Mouse (Mus musculus): ENCODE data around the gene Padi3. TPM values are rescaled to one million over a fixed set of nuclear protein-coding genes. Genes with fewer than 3 reads are reported as not detected.
A peak's percentile ranks its signal among the peaks of the same experiment; 100 is the strongest.

Padi3 gene
- polyA plus RNA-seq, 1 experiment: 0.05 TPM

DNA sequence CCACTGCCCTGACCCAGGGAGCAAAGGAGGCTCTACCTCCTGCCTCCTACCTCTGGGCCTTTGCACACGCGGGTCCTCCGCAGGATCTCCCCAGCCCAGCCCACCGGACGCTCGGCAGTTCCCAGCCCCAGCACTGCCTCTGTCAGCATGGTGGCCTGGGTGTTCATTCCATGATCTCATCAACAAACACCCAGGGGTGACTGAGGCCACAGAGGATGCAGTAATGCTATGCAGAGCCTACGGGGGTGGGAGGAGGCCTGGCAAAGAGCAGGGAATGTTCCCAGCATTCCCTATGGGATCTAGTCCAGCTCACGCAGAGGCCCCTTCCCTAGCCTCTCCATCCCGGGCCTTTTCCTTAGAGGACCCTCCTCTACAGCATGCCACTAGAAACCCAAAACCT is 15.8 kb downstream of the Padi3 start:
- TF ChIP-seq POLR2A (IDR thresholded peaks at IDR 0.05; ENCODE audit: borderline replicate concordance, extremely low read depth, insufficient read depth, insufficient read length, poor library complexity, severe bottlenecking) (no peak), CTCF (IDR thresholded peaks at IDR 0.05; ENCODE audit: borderline replicate concordance, extremely low read depth, insufficient read depth, insufficient read length) (no peak)
- no peak for DNase-seq (ENCODE audit: low read depth)

DNA sequence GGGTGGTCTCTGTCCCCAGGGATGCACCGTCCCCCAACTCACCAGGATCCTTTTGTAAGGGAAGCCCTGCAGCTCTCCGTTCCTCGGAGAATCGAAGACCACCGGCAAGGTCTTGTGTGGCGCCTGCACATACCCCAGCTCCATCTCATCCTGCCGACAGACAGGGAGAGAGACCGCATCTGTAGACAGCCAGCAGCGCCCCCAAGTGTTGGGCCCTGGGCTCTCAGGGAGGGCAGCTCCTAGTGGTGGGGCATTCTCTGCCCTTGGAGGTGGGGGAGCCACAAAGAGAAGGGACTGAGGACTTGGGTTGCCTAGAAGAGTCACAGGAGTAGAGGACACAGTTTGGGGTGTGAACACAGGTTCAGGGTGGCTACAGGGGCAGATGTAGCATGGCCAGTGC is 16.7 kb downstream of the Padi3 start:
- DNase-seq (ENCODE audit: low read depth): no peak
- no peak for TF ChIP-seq POLR2A (IDR thresholded peaks at IDR 0.05; ENCODE audit: borderline replicate concordance, extremely low read depth, insufficient read depth, insufficient read length, poor library complexity, severe bottlenecking)
- no peak for TF ChIP-seq CTCF (IDR thresholded peaks at IDR 0.05; ENCODE audit: borderline replicate concordance, extremely low read depth, insufficient read depth, insufficient read length)

DNA sequence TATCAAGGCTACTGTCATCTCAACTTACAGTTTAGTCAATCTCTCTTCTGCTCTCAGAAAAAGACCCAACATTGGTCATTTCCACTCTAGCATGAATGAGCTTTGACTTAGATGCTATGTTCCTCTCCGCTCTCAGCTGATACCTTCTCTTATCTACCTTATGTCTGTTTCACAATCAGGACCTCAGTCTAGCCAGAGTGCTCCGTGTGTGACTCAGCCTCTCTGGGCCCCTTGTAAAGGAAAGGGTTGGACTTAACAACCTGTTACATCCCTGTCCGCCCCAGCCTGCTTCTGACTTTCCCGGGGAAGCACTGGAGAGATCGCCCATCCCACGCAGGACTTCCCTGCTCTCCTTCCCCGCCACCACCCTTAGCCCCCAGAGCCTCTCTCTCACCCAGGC is 17.9 kb downstream of the Padi3 start:
- no peak for DNase-seq (ENCODE audit: low read depth)
- TF ChIP-seq POLR2A (IDR thresholded peaks at IDR 0.05; ENCODE audit: borderline replicate concordance, extremely low read depth, insufficient read depth, insufficient read length, poor library complexity, severe bottlenecking) (no peak), CTCF (IDR thresholded peaks at IDR 0.05; ENCODE audit: borderline replicate concordance, extremely low read depth, insufficient read depth, insufficient read length) (no peak)

DNA sequence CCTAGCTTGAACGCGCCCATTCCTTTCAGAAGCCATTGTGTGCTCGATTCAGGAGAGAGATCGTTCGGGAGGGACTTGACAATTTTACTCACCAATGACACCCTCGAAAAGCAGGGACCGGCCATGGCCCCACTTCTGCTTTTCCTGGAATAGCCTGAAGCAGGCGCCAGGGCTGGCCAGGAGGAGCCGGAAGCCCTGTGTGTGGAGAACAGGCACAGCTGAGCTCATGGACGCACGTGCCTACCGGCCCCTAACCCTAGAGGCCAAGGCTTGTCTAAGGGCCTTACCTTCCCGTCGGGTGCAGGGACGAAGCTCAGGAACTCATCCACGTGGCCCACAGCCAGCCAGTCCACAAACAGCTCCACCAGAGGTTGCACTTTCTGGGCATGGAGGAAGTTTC is 19.4 kb downstream of the Padi3 start:
- TF ChIP-seq CTCF (IDR thresholded peaks at IDR 0.05; ENCODE audit: borderline replicate concordance, extremely low read depth, insufficient read depth, insufficient read length): no peak
- no peak for DNase-seq (ENCODE audit: low read depth)

DNA sequence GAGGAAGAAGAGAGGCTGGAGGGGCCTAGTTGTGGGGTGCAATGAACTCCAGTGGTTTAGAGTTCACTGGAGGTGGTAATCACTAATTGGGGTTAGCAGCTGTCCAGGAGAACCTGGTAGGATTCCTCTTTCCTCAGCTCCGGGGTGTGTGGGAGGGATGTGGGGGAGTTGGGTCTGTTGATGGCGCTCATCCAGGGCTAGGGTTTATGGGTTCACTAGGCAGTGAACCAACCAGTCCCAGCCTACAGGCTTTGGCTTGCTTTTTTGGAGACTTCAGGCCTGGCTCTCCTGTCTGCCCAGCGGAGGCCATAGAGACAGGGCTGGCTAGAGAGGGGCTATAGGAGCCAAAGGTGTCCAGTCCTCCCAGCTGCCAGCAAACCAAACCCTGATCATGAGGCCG is 20.5 kb downstream of the Padi3 start:
- TF ChIP-seq POLR2A (IDR thresholded peaks at IDR 0.05; ENCODE audit: borderline replicate concordance, extremely low read depth, insufficient read depth, insufficient read length, poor library complexity, severe bottlenecking) (no peak), CTCF (IDR thresholded peaks at IDR 0.05; ENCODE audit: borderline replicate concordance, extremely low read depth, insufficient read depth, insufficient read length) (no peak)
- no peak for DNase-seq (ENCODE audit: low read depth)

DNA sequence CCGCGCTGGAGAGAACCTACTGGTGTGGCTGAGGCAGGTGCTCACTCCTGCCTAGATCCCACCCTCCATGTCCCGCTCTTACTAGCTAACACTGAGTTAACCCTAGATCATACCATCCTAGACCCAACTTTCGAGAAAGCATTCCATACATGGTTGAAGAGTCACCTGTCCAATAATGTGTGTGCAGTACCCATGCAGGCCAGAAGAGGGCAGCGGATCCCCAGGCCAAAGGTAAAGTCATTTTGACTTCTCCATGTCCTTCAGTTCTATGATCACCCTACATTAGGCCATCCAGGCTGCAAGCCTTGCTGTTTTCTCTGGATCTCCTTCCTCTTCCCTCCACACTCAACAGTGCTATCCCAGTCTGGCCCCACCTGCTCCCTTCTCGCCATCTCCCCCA is 21.5 kb downstream of the Padi3 start:
- TF ChIP-seq CTCF (IDR thresholded peaks at IDR 0.05; ENCODE audit: borderline replicate concordance, extremely low read depth, insufficient read depth, insufficient read length) (peak; percentile 85; the same call in 1 of the 2 replicates), POLR2A (IDR thresholded peaks at IDR 0.05; ENCODE audit: borderline replicate concordance, extremely low read depth, insufficient read depth, insufficient read length, poor library complexity, severe bottlenecking) (no peak)
- DNase-seq (ENCODE audit: low read depth): peak; percentile 58

DNA sequence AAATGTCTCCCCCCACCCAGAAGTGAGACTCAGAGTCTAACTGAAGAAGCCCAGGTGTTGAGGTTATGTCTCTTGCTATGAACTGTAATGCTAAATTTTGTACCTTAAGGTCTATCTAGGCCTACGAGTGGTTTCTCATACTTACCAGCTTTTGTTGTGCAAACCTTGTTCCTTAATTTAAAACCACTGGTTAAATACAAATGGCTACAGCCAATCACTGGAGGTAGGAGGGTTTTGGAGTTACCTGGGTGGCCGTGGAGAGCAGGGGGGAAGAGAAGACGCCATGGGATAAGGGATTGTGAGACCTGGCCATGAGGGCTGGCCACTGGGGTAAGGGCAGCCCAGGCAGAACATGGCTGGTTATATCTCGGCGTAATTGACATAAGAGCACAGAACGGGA is 22.2 kb downstream of the Padi3 start:
- TF ChIP-seq POLR2A (IDR thresholded peaks at IDR 0.05; ENCODE audit: borderline replicate concordance, extremely low read depth, insufficient read depth, insufficient read length, poor library complexity, severe bottlenecking) (no peak), CTCF (IDR thresholded peaks at IDR 0.05; ENCODE audit: borderline replicate concordance, extremely low read depth, insufficient read depth, insufficient read length) (no peak)
- no peak for DNase-seq (ENCODE audit: low read depth)

DNA sequence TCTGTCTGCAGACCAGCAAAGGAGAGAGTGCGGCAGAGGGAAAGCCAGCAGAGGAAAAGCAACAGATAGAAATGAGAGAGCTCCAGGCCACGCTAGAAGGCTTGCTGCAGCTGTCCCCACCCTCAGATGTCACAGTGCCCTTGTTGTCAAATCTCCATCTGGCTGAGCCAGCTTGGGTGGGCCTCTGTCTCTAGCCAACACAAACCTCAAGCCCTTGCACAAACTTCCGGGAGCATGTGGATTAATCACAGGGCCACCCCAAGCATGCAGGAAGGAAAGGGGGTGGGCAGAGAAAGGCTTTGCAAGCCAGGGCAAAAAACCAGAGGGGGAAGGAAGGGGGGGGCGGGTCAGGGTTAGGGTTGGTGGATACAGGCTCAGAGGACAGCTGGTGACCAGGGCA is 23.0 kb downstream of the Padi3 start:
- DNase-seq (ENCODE audit: low read depth): no peak

DNA sequence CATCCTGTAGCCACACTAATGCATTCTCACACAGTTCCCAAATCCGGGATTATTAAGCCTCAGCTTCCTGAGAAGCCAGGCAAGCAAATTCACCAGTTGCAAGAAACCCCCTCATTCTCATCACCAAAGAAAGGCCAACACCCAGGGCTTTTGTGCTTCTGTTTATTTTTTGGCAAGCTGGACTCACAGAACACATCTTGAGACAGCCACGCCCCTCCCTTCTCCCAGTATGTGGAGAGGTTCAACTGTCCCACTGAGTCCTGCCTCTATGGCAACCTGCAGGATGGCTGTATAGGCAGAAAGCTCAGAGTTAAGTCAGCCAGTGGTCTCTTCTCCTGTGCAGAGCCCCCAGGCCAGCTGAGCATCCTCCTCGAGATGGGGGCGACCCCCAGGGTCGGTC is 25.2 kb downstream of the Padi3 start:
- TF ChIP-seq POLR2A (IDR thresholded peaks at IDR 0.05; ENCODE audit: borderline replicate concordance, extremely low read depth, insufficient read depth, insufficient read length, poor library complexity, severe bottlenecking): no peak
- no peak for TF ChIP-seq CTCF (IDR thresholded peaks at IDR 0.05; ENCODE audit: borderline replicate concordance, extremely low read depth, insufficient read depth, insufficient read length)

More for the DNA sequence above, 23.0 kb downstream of the Padi3 start:
- TF ChIP-seq POLR2A (IDR thresholded peaks at IDR 0.05; ENCODE audit: borderline replicate concordance, extremely low read depth, insufficient read depth, insufficient read length, poor library complexity, severe bottlenecking): no peak
- TF ChIP-seq CTCF (IDR thresholded peaks at IDR 0.05; ENCODE audit: borderline replicate concordance, extremely low read depth, insufficient read depth, insufficient read length): no peak

DNA sequence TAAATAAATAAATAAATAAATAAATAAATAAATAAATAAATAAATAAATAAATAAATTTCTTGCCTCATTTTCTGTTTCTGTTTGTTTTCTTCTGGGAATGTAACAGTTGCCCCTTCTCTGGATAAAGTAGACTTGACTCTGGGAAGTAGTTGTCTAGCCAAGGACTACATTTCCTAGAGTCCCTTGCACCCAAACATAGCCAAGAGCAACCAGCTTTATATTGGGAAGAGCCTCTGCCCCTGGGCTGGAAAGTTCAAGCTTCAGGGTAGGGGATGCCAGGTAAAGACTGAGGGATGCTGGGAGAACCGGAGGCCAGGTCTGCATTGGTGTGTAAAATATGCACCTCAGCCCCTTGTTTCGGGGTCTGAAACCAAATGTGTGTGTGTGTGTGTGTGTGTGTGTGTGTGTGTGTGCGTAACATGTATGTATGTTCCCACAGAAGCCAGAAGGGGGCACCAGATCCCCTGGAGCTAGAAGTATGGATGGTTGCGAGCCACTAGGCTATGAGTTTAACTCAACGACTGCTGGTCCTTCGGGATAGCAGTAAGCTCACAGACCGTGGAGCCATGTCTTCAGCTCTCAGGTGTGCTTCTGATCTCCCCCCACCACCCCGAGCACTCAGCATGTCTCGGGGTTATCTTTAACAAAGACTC is 26.0 kb downstream of the Padi3 start:
- DNase-seq (ENCODE audit: low read depth): no peak
- TF ChIP-seq CTCF (IDR thresholded peaks at IDR 0.05; ENCODE audit: borderline replicate concordance, extremely low read depth, insufficient read depth, insufficient read length): no peak
- no peak for TF ChIP-seq POLR2A (IDR thresholded peaks at IDR 0.05; ENCODE audit: borderline replicate concordance, extremely low read depth, insufficient read depth, insufficient read length, poor library complexity, severe bottlenecking)

More for the DNA sequence above, 25.2 kb downstream of the Padi3 start:
- DNase-seq (ENCODE audit: low read depth): no peak

DNA sequence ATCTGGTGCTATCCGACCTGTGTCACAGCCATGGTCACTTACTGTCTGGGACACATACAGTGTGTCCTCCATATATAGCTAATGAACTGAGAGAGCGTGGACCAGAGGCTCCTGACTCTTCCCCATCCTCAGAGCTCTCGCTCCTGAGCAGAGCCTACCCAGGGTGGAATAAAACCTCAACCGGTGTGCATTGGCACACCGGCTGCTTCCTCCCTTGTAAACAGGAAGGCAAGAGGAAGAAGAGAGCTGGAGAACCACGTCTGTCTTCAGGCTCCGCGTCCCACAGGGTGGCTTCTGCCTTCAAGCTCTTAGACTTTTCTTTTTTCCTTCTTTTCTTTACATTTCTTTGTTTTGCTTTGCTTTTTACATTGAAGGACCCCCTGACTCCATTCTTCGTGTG is 27.6 kb downstream of the Padi3 start:
- DNase-seq (ENCODE audit: low read depth): no peak
- TF ChIP-seq POLR2A (IDR thresholded peaks at IDR 0.05; ENCODE audit: borderline replicate concordance, extremely low read depth, insufficient read depth, insufficient read length, poor library complexity, severe bottlenecking): no peak
- TF ChIP-seq CTCF (IDR thresholded peaks at IDR 0.05; ENCODE audit: borderline replicate concordance, extremely low read depth, insufficient read depth, insufficient read length): no peak

DNA sequence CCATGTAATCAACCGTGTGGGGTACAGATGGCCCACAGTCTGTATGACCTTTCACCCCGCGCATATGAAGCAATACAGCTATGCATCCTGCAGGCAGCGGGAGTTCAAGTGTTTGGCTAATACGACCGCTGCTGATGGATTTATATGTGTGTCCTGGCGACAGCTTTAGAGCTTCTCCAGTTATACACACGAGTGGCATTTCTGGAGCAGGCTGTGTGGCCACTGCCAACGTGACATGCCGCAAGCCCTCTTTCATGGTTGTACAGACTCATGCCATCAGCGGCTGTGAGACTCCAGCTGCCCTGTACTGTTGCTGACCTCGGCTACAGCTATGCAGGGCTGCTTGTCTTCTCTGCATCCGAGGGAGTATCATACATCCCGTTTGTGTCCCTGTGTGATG is 29.9 kb downstream of the Padi3 start:
- no peak for DNase-seq (ENCODE audit: low read depth)
- TF ChIP-seq POLR2A (IDR thresholded peaks at IDR 0.05; ENCODE audit: borderline replicate concordance, extremely low read depth, insufficient read depth, insufficient read length, poor library complexity, severe bottlenecking) (no peak), CTCF (IDR thresholded peaks at IDR 0.05; ENCODE audit: borderline replicate concordance, extremely low read depth, insufficient read depth, insufficient read length) (no peak)

All from brain, embryonic 14.5 days (tissue).